Mouse (Mus musculus) olfactory bulb, adult 2 months (tissue): Measurements from ENCODE around the gene Rbm47.

Experiments used
- CTCF ChIP-seq: fragments of 200-500 bp; IDR thresholded peaks from 2 replicates; pipeline ENCODE4 v1.5.1; 2012; ENCODE audit warnings: low read depth, mild to moderate bottlenecking, low read length, moderate library complexity; ENCODE audit not compliant: insufficient read depth
- POLR2A ChIP-seq: fragments of 200-500 bp; IDR thresholded peaks from 2 replicates; pipeline ENCODE4 v1.6.1; 2012; ENCODE audit warnings: mild to moderate bottlenecking, low read depth, low read length, moderate library complexity; ENCODE audit not compliant: insufficient read depth

- TF ChIP-seq CTCF (no peak), POLR2A (no peak)
Observed at GRCm38 (mm10) chr5:66214395-66214935, 41.5 kb upstream of the Rbm47 start.
